In genomic region chr15:99710221-99711190, GRCm38 (mm10) we compare ENCODE assay signal across 18 mouse cellular contexts. TPM values are rescaled to one million over a fixed set of nuclear protein-coding genes. Genes with fewer than 3 reads are reported as not detected.
"Had no signal": no experiment of that assay in that cellular context is flagged by ENCODE, and none has a peak within 500 bp of the region (broad histone marks: within the 10 kb centered on the region; RNA-seq: fewer than 3 reads in every experiment).

No protein-coding gene starts in this region.

- H3K4me3 ChIP-seq: limb, embryonic 13.5 days; lung, embryonic 15.5 days; midbrain, embryonic 12.5 days had no signal

- H3K4me2 ChIP-seq: limb, embryonic 13.5 days; lung, embryonic 15.5 days; midbrain, embryonic 12.5 days had no signal

- H3K4me1 ChIP-seq: lung, embryonic 15.5 days had no signal

- H3K9ac ChIP-seq: limb, embryonic 13.5 days; liver, embryonic 14.5 days; lung, embryonic 15.5 days; midbrain, embryonic 12.5 days had no signal

- H3K27me3 ChIP-seq: limb, embryonic 13.5 days; lung, embryonic 15.5 days; midbrain, embryonic 12.5 days had no signal

- DNase-seq: kidney, adult 2 months; kidney, postnatal 36 days; left cerebral cortex, postnatal 4 days; lung, postnatal 14 days; right cerebral cortex, adult 18-20 months; right cerebral cortex, postnatal 25 days; thymus, postnatal 4 days had no signal

- H3K27ac ChIP-seq: kidney, postnatal 0 days; limb, embryonic 13.5 days; liver, embryonic 14.5 days; lung, embryonic 15.5 days; macrophage; midbrain, embryonic 12.5 days had no signal

- ATAC-seq: intestine, embryonic 16.5 days; midbrain, embryonic 16.5 days had no signal

- H3K9me3 ChIP-seq: limb, embryonic 13.5 days; lung, embryonic 15.5 days; midbrain, embryonic 12.5 days had no signal

RNA-seq across cellular contexts. Expression of gene Gm17349, which starts 5.2 kb away (rescaled TPM):
- total RNA-seq: left cerebral cortex, postnatal 4 days; megakaryocyte-erythroid progenitor cell, adult 5-6 weeks had no signal
- polyA plus RNA-seq: intestine, embryonic 16.5 days; kidney, postnatal 0 days; limb, embryonic 13.5 days; liver, embryonic 14.5 days; lung, embryonic 15.5 days; macrophage; midbrain, embryonic 12.5 days; midbrain, embryonic 16.5 days; neural tube, embryonic 14.5 days; stomach, embryonic 16.5 days had no signal
